Comparison of ENCODE assay signal across 31 mouse cellular contexts in genomic region chr19:34650997-34651396, GRCm38 (mm10). TPM values are rescaled to one million over a fixed set of nuclear protein-coding genes. Genes with fewer than 3 reads are reported as not detected.
DNase-seq lines count a peak whose midpoint lies in the region; ATAC-seq lines count a peak whose summit lies in the region.
"Had no signal": no experiment of that assay in that cellular context is flagged by ENCODE, and none has a peak within 500 bp of the region (broad histone marks: within the 10 kb centered on the region; RNA-seq: fewer than 3 reads in every experiment).

No protein-coding gene starts in this region.

- no peaks in the 10 kb centered on the region for H3K27me3 ChIP-seq in heart, embryonic 12.5 days (replicated peaks)
- no peaks in the 10 kb centered on the region for H3K27me3 ChIP-seq in liver, embryonic 16.5 days (ENCODE audit: control insufficient read depth, insufficient read depth, low read depth, low read length)
- H3K27me3 ChIP-seq in hindbrain, embryonic 13.5 days: no peaks in the 10 kb centered on the region
- H3K27me3 ChIP-seq: CH12.LX; embryonic facial prominence, embryonic 12.5 days; embryonic facial prominence, embryonic 15.5 days; forebrain, embryonic 13.5 days; heart, embryonic 13.5 days; hindbrain, embryonic 12.5 days had no signal

- H3K4me1 ChIP-seq in heart, embryonic 12.5 days (replicated peaks): peaks cover 9% of the 10 kb centered on the region
- peaks cover 10% of the 10 kb centered on the region for H3K4me1 ChIP-seq in liver, embryonic 16.5 days (ENCODE audit: control insufficient read depth, low read depth, low read length)
- H3K4me1 ChIP-seq in hindbrain, embryonic 13.5 days (replicated peaks): no peaks in the 10 kb centered on the region
- H3K4me1 ChIP-seq: embryonic facial prominence, embryonic 12.5 days; embryonic facial prominence, embryonic 15.5 days; forebrain, embryonic 10.5 days; forebrain, embryonic 13.5 days; hindbrain, embryonic 12.5 days had no signal

- H3K36me3 ChIP-seq in heart, embryonic 12.5 days: no peaks in the 10 kb centered on the region
- no peaks in the 10 kb centered on the region for H3K36me3 ChIP-seq in liver, embryonic 16.5 days (ENCODE audit: control insufficient read depth, insufficient read depth)
- H3K36me3 ChIP-seq in hindbrain, embryonic 13.5 days: no peaks in the 10 kb centered on the region
- H3K36me3 ChIP-seq: embryonic facial prominence, embryonic 12.5 days; embryonic facial prominence, embryonic 15.5 days; forebrain, embryonic 10.5 days; G1E; heart, embryonic 13.5 days; hindbrain, embryonic 12.5 days had no signal

- no peak overlapping the region for H3K27ac ChIP-seq in heart, embryonic 12.5 days (ENCODE audit: poor library complexity, severe bottlenecking)
- H3K27ac ChIP-seq in liver, embryonic 16.5 days (ENCODE audit: low read length): no peak overlapping the region
- H3K27ac ChIP-seq in hindbrain, embryonic 13.5 days: no peak overlapping the region
- H3K27ac ChIP-seq: embryonic facial prominence, embryonic 12.5 days; embryonic facial prominence, embryonic 15.5 days; forebrain, embryonic 10.5 days; forebrain, embryonic 13.5 days; heart, embryonic 13.5 days; hindbrain, embryonic 12.5 days; hindbrain, postnatal 0 days had no signal

- WGBS in heart, embryonic 12.5 days: 80% methylated on average over 6 of the region's 6 CpGs
- 48% methylated on average over 6 of the region's 6 CpGs for WGBS in liver, embryonic 16.5 days (ENCODE audit: insufficient replicate concordance)
- WGBS in hindbrain, embryonic 13.5 days: 93% methylated on average over 6 of the region's 6 CpGs

- H3K4me3 ChIP-seq in heart, embryonic 12.5 days: no peak overlapping the region
- no peak overlapping the region for H3K4me3 ChIP-seq in liver, embryonic 16.5 days (ENCODE audit: low read depth, low read length)
- no peak overlapping the region for H3K4me3 ChIP-seq in hindbrain, embryonic 13.5 days
- H3K4me3 ChIP-seq: embryonic facial prominence, embryonic 12.5 days; embryonic facial prominence, embryonic 15.5 days; erythroblast, embryonic 14.5 days; forebrain, embryonic 10.5 days; forebrain, embryonic 13.5 days; heart, embryonic 13.5 days; hindbrain, embryonic 12.5 days had no signal

- H3K9ac ChIP-seq in heart, embryonic 12.5 days: no peak overlapping the region
- H3K9ac ChIP-seq in liver, embryonic 16.5 days (ENCODE audit: low read depth, low read length): no peak overlapping the region
- no peak overlapping the region for H3K9ac ChIP-seq in hindbrain, embryonic 13.5 days
- H3K9ac ChIP-seq: embryonic facial prominence, embryonic 12.5 days; embryonic facial prominence, embryonic 15.5 days; forebrain, embryonic 13.5 days; heart, embryonic 13.5 days; hindbrain, embryonic 12.5 days had no signal

- no peak overlapping the region for H3K4me2 ChIP-seq in heart, embryonic 12.5 days
- no peak overlapping the region for H3K4me2 ChIP-seq in liver, embryonic 16.5 days (ENCODE audit: low read depth, low read length)
- H3K4me2 ChIP-seq in hindbrain, embryonic 13.5 days: no peak overlapping the region
- H3K4me2 ChIP-seq: embryonic facial prominence, embryonic 12.5 days; embryonic facial prominence, embryonic 15.5 days; forebrain, embryonic 13.5 days; heart, embryonic 13.5 days; hindbrain, embryonic 12.5 days had no signal

- peak; percentile 73 for ATAC-seq in heart, embryonic 12.5 days (ENCODE audit: insufficient number of reproducible peaks, low FRiP score)
- 0 out of 2 replicates have a peak, but pooled peaks have one; percentile 58 for ATAC-seq in liver, embryonic 16.5 days (ENCODE audit: low read depth)
- ATAC-seq in erythroid progenitor cell, adult 5-6 weeks (replicated peaks; ENCODE audit: low FRiP score, poor library complexity, severe bottlenecking): peak; percentile 52; the same call in 1 of the 2 replicates
- ATAC-seq in hindbrain, embryonic 13.5 days (ENCODE audit: low FRiP score): no peak
- ATAC-seq: forebrain, embryonic 13.5 days; forebrain, embryonic 16.5 days; hindbrain, postnatal 0 days; Patski had no signal

- no peak for DNase-seq in heart, adult 18-20 months
- no peak for DNase-seq in liver
- DNase-seq in adrenal gland, postnatal 25 days: no peak
- DNase-seq: adrenal gland, postnatal 10 days; B cell, adult 2 months; cerebellum, adult 11 months; cerebellum, adult 2 months; cerebellum, adult 9-11 months; cerebellum, postnatal 25 days; gastrocnemius, postnatal 10 days; gastrocnemius, postnatal 36 days; heart, postnatal 14 days had no signal

- no peaks in the 10 kb centered on the region for H3K9me3 ChIP-seq in heart, embryonic 12.5 days (replicated peaks)
- H3K9me3 ChIP-seq in liver, embryonic 16.5 days (replicated peaks; ENCODE audit: control insufficient read depth, low read length): no peaks in the 10 kb centered on the region
- H3K9me3 ChIP-seq in hindbrain, embryonic 13.5 days: no peaks in the 10 kb centered on the region
- H3K9me3 ChIP-seq: embryonic facial prominence, embryonic 12.5 days; embryonic facial prominence, embryonic 15.5 days; forebrain, embryonic 10.5 days; forebrain, embryonic 13.5 days; G1E; heart, embryonic 13.5 days; hindbrain, embryonic 12.5 days had no signal

RNA-seq across cellular contexts. Expression of gene Ifit1, which starts 10.3 kb away (rescaled TPM):
- 0.32 and 0.40 TPM in 2 replicates for polyA plus RNA-seq in heart, embryonic 12.5 days (2016; fragmentation: Nextera tagmentation; extraction: Ambion mirVana)
- total RNA-seq in heart, adult 18-20 months (2021): 1 to 10 TPM; 1.8 to 2.0 TPM
- polyA plus RNA-seq in liver, embryonic 16.5 days (2015; fragmentation: Nextera tagmentation; extraction: Ambion mirVana): 0.77 and 0.81 TPM in 2 replicates
- 4.0 and 9.6 TPM in 2 replicates for total RNA-seq in erythroid progenitor cell, adult 5-6 weeks (2015; ENCODE audit: low replicate concordance)
- total RNA-seq in erythroid progenitor cell, adult 5-6 weeks (2017; ENCODE audit: low replicate concordance): 4.9 and 11.6 TPM in 2 replicates
- polyA plus RNA-seq in hindbrain, embryonic 13.5 days (2015; fragmentation: Nextera tagmentation; extraction: Ambion mirVana): 0.23 and 0.34 TPM in 2 replicates
- total RNA-seq in adrenal gland, postnatal 25 days (2021): 4.1 and 5.1 TPM in 2 replicates
- polyA plus RNA-seq: erythroblast, embryonic 14.5 days; forebrain, embryonic 10.5 days; G1E had no signal

RNA-seq across cellular contexts. Expression of gene Ifit1bl2, which starts 10.5 kb away (rescaled TPM):
- 0.83 and 1.0 TPM in 2 replicates for polyA plus RNA-seq in heart, embryonic 12.5 days (2016; fragmentation: Nextera tagmentation; extraction: Ambion mirVana)
- total RNA-seq in heart, adult 18-20 months (2021): 1 to 10 TPM; 1.1 to 2.1 TPM
- 0.09 and 0.30 TPM in 2 replicates for polyA plus RNA-seq in liver, embryonic 16.5 days (2015; fragmentation: Nextera tagmentation; extraction: Ambion mirVana)
- total RNA-seq in erythroid progenitor cell, adult 5-6 weeks (2015; ENCODE audit: low replicate concordance): 2.1 and 2.5 TPM in 2 replicates
- total RNA-seq in erythroid progenitor cell, adult 5-6 weeks (2017; ENCODE audit: low replicate concordance): 1.8 TPM in 1 of 2 replicates, not detected in the other
- 0.22 and 0.39 TPM in 2 replicates for polyA plus RNA-seq in hindbrain, embryonic 13.5 days (2015; fragmentation: Nextera tagmentation; extraction: Ambion mirVana)
- 0.24 and 0.48 TPM in 2 replicates for total RNA-seq in adrenal gland, postnatal 25 days (2021)
- total RNA-seq: common myeloid progenitor, adult 5-6 weeks; gastrocnemius, adult 18-20 months had no signal
- polyA plus RNA-seq: erythroblast, embryonic 14.5 days; forebrain, embryonic 10.5 days; G1E had no signal

RNA-seq across cellular contexts. Expression of gene Ifit3b, which starts 43.2 kb away (rescaled TPM):
- polyA plus RNA-seq in heart, embryonic 12.5 days (2016; fragmentation: Nextera tagmentation; extraction: Ambion mirVana): 0.19 and 0.46 TPM in 2 replicates
- 1 to 10 TPM in 1 of 2 experiments, under 1 TPM in 1; 0.90 to 1.5 TPM for total RNA-seq in heart, adult 18-20 months (2021)
- 0.28 and 0.41 TPM in 2 replicates for polyA plus RNA-seq in liver, embryonic 16.5 days (2015; fragmentation: Nextera tagmentation; extraction: Ambion mirVana)
- total RNA-seq in erythroid progenitor cell, adult 5-6 weeks (2015; ENCODE audit: low replicate concordance): 0.84 TPM in 1 of 2 replicates, not detected in the other
- total RNA-seq in erythroid progenitor cell, adult 5-6 weeks (2017; ENCODE audit: low replicate concordance): not detected in 2 replicates
- polyA plus RNA-seq in hindbrain, embryonic 13.5 days (2015; fragmentation: Nextera tagmentation; extraction: Ambion mirVana): 0.14 and 0.27 TPM in 2 replicates
- 3.2 and 4.9 TPM in 2 replicates for total RNA-seq in adrenal gland, postnatal 25 days (2021)
- total RNA-seq: CH12.LX; common myeloid progenitor, adult 5-6 weeks; G1E; granulocyte monocyte progenitor cell, adult 5-6 weeks had no signal
- polyA plus RNA-seq: erythroblast, embryonic 14.5 days; forebrain, embryonic 10.5 days; forebrain, embryonic 13.5 days; G1E; hindbrain, embryonic 12.5 days had no signal

RNA-seq across cellular contexts. Expression of gene Ifit1bl1, which starts 49.2 kb away (rescaled TPM):
- polyA plus RNA-seq in heart, embryonic 12.5 days (2016; fragmentation: Nextera tagmentation; extraction: Ambion mirVana): 1.00 and 1.5 TPM in 2 replicates
- 1 to 10 TPM; 1.3 to 2.5 TPM for total RNA-seq in heart, adult 18-20 months (2021)
- polyA plus RNA-seq in liver, embryonic 16.5 days (2015; fragmentation: Nextera tagmentation; extraction: Ambion mirVana): 0.09 and 0.16 TPM in 2 replicates
- 1.1 and 1.3 TPM in 2 replicates for total RNA-seq in erythroid progenitor cell, adult 5-6 weeks (2015; ENCODE audit: low replicate concordance)
- 2.7 TPM in 1 of 2 replicates, not detected in the other for total RNA-seq in erythroid progenitor cell, adult 5-6 weeks (2017; ENCODE audit: low replicate concordance)
- polyA plus RNA-seq in hindbrain, embryonic 13.5 days (2015; fragmentation: Nextera tagmentation; extraction: Ambion mirVana): 0.60 and 1.00 TPM in 2 replicates
- 0.82 TPM in 1 of 2 replicates, not detected in the other for total RNA-seq in adrenal gland, postnatal 25 days (2021)
- total RNA-seq: common myeloid progenitor, adult 5-6 weeks; gastrocnemius, adult 18-20 months; gastrocnemius, postnatal 36 days had no signal
- polyA plus RNA-seq: G1E had no signal
